Mouse (Mus musculus): ENCODE measurements at regions not wholly inside any gene's neighbourhood (a gene's known extent, or its start where the extent isn't known, plus 50 kb on each side); places are given as distances from the start of the nearest gene placed in this dataset.

DNA sequence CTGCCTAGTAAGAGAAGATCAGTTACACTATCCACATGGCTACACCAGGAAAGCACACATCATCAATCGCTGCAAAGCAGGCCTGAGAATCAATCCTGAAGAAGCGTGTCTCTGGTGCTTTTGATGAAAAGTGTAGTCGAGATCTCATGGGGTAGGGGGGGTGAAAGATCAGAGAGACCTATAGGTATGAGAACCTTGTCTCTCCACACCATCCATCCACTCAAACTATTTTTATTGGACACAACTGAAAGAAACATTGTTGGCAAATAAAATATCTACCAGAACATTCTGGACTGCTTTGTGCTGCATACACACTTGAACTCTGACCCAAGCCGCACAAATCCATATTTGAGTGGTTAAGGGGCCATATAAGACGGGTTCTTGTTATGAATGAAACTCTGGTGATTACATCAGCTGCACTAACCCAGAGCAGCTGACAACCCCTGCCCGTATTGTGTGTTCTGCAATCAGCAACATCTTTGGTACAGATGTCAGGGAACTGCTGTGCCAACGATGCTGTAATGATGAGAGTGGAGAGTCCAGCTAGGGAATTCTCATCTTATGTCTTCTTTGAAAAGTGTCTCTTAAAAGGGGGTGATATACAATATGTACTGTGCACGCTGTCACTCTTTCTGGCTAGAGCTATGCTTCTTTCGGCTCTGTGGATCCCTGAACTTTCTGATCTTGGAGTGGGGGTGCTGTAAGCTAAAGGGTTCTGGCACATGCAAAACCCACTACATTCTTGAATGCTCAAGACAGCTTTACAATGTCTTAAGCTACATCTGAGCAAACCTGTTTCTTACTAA lies 145.6 kb upstream of the Nt5e start:
- no peak for DNase-seq (ENCODE audit: extremely low spot score in 1 of 2, low spot score in 2 of 2)
- TF ChIP-seq CTCF (IDR thresholded peaks at IDR 0.05): no peak
- H3K4me3 ChIP-seq: no peak overlapping the region
- H3K27ac ChIP-seq: no peak overlapping the region
- intact Hi-C loops (cut with DNase I): no loop called here

DNA sequence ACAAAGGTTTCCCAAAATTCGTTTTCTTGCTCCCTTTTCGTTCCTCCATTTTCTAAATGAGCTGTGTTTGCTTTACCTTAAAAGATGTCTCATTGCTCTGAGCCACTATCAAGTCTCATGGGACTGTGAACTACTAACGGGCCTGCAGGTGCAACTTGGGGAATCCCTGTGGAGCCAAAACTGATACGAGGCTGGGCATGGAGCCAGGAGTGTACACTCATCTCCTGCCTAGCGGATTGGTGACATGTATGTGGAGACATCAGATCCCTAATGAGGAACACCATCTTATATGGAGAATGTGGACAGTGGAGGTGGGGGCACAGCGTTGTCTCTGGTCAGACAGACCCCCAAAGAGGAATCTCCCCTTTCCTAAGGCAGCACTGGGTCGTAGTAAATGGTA lies 119.6 kb upstream of the Nt5e start:
- no peak for TF ChIP-seq CTCF (IDR thresholded peaks at IDR 0.05)

DNA sequence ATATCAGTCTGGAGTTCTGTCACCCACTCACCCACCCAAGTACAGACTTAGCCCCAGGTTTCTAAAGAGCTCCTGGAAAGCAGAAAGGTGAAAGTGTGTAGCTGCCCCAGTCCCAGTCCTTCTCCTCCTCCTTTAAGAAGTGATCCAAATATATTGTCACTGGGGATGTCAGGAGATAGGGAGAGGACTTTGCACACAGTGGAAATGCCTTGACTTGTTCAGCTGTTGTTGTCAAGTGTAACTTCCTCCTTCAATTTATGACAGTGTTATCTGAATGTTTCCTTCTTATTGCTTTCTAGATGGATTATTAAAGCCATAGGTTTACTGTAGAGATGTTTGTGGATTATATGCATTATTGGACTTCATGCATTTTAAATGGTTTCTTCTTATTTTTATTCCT lies 119.0 kb upstream of the Nt5e start:
- no peak overlapping the region for H3K27ac ChIP-seq
- H3K4me3 ChIP-seq: no peak overlapping the region
- DNase-seq (ENCODE audit: extremely low spot score in 1 of 2, low spot score in 2 of 2): no peak
- intact Hi-C loops (cut with DNase I): no loop called here
- no peak for TF ChIP-seq CTCF (IDR thresholded peaks at IDR 0.05)

More for the DNA sequence above, 119.6 kb upstream of the Nt5e start:
- Histone ChIP-seq H3K27ac (no peak overlapping the region), H3K4me3 (no peak overlapping the region)
- intact Hi-C loops (cut with DNase I): no loop called here
- DNase-seq (ENCODE audit: extremely low spot score in 1 of 2, low spot score in 2 of 2): no peak

DNA sequence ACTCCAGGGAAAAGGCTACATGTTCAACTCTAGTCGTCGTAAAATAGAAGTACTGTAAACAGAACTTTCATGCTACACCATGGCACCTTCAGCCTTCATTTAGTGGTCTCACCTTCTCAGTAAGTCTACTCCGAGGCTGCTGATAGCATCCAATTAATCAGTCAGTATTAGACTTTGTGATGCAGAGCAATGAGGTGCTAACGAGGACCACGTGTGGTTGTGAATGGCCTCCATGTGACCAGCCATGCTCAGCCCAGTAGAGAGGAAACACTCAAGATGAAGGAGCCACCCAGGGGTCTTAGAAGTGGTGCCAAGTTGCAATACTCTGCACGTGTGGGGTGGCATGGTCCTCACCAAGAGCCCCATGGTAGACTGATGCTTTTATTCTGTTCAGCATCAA lies 112.2 kb upstream of the Nt5e start:
- no peak for TF ChIP-seq CTCF (IDR thresholded peaks at IDR 0.05)
- no peak overlapping the region for H3K27ac ChIP-seq
- DNase-seq (ENCODE audit: extremely low spot score in 1 of 2, low spot score in 2 of 2): no peak
- H3K4me3 ChIP-seq: no peak overlapping the region
- intact Hi-C loops (cut with DNase I): no loop called here

DNA sequence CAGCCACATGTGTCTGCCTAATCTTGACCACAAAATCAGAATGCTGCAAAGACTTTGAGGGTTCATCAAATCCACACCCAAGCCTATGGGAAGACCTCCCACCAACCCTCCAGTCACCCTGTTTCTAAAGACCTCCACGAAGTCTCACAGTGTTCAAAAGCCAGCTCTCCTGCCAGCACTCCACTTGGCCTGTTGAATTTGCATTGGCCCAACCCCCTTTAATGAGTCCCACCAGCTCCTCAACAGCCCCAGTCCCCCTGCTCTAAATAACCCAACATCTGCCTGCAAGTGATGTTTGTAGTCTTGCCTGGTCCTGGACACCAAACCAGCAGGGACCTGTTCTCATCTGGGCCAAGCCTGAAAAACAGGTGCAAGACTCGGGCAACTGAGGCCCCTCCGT lies 106.6 kb upstream of the Nt5e start:
- H3K4me3 ChIP-seq: no peak overlapping the region
- intact Hi-C loops (cut with DNase I): no loop called here
- H3K27ac ChIP-seq: no peak overlapping the region
- DNase-seq (ENCODE audit: extremely low spot score in 1 of 2, low spot score in 2 of 2): no peak
- no peak for TF ChIP-seq CTCF (IDR thresholded peaks at IDR 0.05)

DNA sequence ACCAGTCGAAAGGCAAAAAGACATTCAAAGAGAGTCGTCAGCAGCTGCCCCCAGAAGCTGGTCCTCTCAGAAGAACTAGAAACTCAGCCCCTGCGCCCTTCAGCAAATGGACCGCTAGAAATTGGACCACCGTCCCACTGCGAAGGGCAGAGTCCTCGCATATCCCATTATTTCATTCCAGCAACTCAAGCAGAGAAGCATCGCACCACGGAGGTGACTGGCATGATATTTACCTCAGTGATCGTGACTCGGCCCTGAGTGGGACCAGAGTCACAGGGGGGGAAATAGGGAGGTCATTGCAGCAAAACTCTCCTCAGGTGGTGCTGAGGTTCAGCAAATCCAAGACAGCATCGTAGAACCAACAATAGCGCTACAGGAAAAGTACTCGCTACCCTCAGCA lies 105.7 kb upstream of the Nt5e start:
- intact Hi-C loops (cut with DNase I): no loop called here

DNA sequence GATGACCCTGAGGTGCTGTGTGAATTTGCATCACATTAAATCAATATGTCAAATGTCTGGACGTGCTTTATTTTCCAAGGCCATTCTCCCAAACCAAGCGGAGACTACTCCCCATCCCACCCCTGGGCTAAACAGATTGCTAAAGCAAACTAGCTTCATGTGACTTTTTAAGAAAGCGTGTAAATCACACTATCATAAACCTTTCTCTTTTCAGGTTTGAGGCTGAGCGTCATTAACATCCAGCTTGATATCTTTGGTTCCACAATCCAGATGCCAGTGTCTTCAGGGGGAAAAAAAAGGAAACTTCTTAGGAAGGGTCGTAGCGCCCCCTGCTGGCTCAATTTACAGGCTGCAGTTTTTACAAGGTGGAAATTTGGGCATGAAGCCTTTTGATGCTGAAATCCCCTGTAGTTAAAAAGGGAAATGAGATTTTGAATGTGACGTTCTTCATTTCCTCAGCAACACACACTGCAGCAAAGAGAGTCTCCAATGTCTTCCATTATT lies 105.1 kb upstream of the Nt5e start:
- DNase-seq (ENCODE audit: extremely low spot score in 1 of 2, low spot score in 2 of 2): peak; percentile 56 to 61
- TF ChIP-seq CTCF (IDR thresholded peaks at IDR 0.05): peak; percentile 88
- no peak overlapping the region for H3K4me3 ChIP-seq
- H3K27ac ChIP-seq: no peak overlapping the region
- intact Hi-C loops (cut with DNase I): loop anchor here (1.0 to 2.0 kb wide), 2 partner anchors 514 to 803 kb away; no protein-coding TSS in a partner anchor

More for the DNA sequence above, 105.7 kb upstream of the Nt5e start:
- no peak for TF ChIP-seq CTCF (IDR thresholded peaks at IDR 0.05)
- H3K27ac ChIP-seq: no peak overlapping the region
- no peak for DNase-seq (ENCODE audit: extremely low spot score in 1 of 2, low spot score in 2 of 2)
- no peak overlapping the region for H3K4me3 ChIP-seq

DNA sequence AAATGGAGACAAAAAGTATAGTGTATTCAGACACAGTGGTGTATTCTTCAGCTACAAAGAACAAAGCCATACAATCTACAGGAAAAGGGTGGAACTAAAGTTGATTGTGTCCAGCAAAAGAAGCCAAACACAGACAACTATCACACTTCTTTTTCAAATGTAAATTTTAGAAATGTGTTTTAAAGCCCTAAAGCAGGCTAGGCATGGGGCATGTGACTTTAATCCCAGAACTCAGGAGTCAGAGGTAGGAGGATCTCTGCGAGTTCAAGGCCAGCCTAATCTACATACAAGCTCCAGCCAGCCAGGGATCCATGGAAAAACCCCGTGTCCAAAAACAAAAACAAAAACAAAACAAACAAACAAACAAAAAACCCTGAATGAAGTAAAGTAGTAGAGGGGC lies 89.9 kb upstream of the Nt5e start:
- Histone ChIP-seq H3K27ac (no peak overlapping the region), H3K4me3 (no peak overlapping the region)
- intact Hi-C loops (cut with DNase I): no loop called here
- TF ChIP-seq CTCF (IDR thresholded peaks at IDR 0.05): no peak
- DNase-seq (ENCODE audit: extremely low spot score in 1 of 2, low spot score in 2 of 2): no peak

DNA sequence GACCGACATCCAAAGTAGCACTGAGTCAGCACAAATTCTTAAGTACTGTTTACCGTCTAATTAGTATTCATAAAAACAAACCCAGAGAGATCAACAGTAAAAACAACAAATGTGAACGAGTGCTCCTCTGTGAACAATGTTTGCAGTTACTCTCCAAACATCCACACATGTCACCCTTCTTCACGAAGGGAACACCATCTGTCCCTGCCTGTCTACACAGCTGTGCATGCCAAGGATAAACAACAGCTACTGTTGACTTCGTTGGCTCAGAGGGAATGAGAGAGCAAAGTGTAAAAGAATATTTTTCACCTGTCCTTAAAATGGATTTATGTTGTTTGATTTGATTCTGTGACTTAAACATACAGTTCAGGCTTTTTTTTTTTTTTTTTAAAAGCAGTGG lies 88.7 kb upstream of the Nt5e start:
- no peak overlapping the region for H3K4me3 ChIP-seq
- H3K27ac ChIP-seq: no peak overlapping the region
- TF ChIP-seq CTCF (IDR thresholded peaks at IDR 0.05): no peak
- intact Hi-C loops (cut with DNase I): no loop called here
- no peak for DNase-seq (ENCODE audit: extremely low spot score in 1 of 2, low spot score in 2 of 2)

DNA sequence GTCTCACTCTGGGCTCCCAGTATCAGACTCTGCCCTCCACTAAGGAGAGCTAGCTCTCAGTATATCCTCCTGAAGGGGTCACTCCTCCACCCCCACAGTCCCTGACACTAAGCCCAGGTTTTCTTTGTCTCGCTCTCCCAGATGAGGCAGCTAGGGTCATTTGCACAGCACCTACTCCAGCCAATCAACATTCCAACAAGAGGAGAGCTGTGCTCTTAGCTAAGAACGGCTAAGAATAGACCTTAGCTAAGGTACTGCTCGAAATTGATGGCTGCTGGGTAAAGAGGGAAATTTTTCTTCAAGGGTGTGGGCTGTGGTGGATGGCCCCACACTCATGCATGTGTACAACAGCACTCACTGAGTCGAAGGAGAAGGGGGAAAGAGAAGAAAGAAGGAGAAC lies 86.3 kb upstream of the Nt5e start:
- no peak for DNase-seq (ENCODE audit: extremely low spot score in 1 of 2, low spot score in 2 of 2)
- Histone ChIP-seq H3K27ac (no peak overlapping the region), H3K4me3 (no peak overlapping the region)
- TF ChIP-seq CTCF (IDR thresholded peaks at IDR 0.05): no peak
- intact Hi-C loops (cut with DNase I): loop anchor here (2.0 kb wide), 3 partner anchors 122 to 302 kb away; no protein-coding TSS in a partner anchor

DNA sequence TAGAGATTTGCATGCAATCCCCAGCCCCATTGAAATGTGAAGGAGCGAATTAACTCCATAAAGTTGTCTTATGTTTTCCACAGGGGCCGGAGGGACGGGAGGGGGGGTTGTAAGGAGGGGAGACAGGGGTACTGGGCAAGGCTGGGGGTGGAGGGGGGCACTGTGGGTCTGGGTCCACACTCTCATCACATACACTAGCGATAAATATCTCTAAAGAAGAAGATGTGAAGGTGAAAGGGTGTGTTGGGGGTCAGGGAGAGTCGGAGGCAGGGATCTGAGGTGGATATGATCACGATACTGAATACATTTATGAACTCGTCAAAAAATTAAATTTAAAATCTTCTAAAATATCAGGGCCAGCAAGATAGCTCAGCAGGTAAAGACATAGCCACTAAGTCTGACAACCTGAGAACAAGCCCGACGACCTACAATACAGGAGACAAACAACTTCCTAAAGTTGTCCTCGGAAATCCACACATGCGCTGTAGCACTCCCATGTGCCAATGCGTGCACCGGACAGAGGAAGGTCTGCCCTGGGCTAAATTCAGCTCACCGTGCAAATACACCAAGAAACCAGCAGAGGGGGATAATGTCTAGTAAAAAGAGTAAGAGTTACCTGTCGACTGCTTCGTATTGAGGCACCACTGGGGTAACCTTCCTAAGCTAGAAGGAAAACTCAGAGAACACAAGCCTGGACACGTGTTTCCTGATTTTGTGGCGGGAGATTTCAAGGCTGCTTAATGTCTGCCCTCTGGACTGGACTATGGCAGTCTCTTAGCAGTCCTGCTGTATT lies 85.6 kb upstream of the Nt5e start:
- peak; percentile 81 for TF ChIP-seq CTCF (IDR thresholded peaks at IDR 0.05)
- Histone ChIP-seq H3K27ac (no peak overlapping the region), H3K4me3 (peak overlapping the region; percentile 28)
- intact Hi-C loops (cut with DNase I): loop anchor here (2.0 kb wide), 3 partner anchors 121 to 301 kb away; no protein-coding TSS in a partner anchor
- DNase-seq (ENCODE audit: extremely low spot score in 1 of 2, low spot score in 2 of 2): peak; percentile 53 to 58

DNA sequence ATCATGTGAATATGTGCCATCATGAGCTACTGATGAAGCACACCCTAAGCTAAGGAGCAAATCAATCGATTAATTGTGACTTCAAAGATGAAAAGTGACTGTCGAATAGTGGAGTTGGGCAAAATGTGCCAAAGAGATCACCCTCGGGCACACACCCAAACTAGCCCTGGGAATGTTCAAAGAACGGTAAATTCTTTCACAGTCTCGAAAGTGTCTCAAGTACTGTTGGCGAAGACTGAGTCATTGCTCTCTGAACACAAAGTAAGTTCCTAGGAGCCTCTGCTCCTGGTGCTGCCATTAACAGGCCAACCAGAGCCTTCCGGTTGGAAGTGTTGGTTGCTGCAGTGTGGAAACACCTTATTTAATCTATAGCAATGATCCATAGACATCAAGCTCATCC lies 84.5 kb upstream of the Nt5e start:
- intact Hi-C loops (cut with DNase I): no loop called here
- H3K27ac ChIP-seq: no peak overlapping the region
- no peak overlapping the region for H3K4me3 ChIP-seq
- DNase-seq (ENCODE audit: extremely low spot score in 1 of 2, low spot score in 2 of 2): no peak
- no peak for TF ChIP-seq CTCF (IDR thresholded peaks at IDR 0.05)

All from left cerebral cortex, adult 2 months (tissue).